Mouse (Mus musculus) granulocyte monocyte progenitor cell, adult 5-6 weeks (primary cell): ENCODE measurements at regions not wholly inside any gene's neighbourhood (a gene's known extent, or its start where the extent isn't known, plus 50 kb on each side); places are given as distances from the start of the nearest gene placed in this dataset.

Experiments
- ATAC-seq: replicated peaks from 2 replicates; pipeline ENCODE4 v1.8.0; 2016; ENCODE audit warnings: mild to moderate bottlenecking, moderate TSS enrichment, inconsistent platforms; ENCODE audit not compliant: poor library complexity, severe bottlenecking

DNA sequence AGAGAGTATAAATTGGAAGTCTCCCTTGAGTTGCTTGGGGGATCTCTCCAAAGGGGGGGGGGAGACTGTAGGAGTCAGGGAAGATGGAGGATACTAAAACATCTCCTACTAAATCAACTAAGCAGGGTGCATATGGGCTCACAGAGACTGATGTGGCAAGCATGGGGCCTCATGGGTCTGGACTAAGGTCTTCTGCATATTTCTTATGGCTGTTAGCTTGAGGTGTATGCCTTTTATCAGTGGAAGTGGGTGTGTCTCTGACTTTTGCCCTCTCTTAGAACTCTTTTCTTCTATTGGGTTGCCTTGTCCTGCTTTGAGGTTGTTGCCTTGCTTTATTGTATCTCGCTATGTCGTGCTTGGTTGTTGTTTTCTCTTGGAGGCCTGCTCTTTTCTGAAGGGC, 150.1 kb upstream of the Sel1l start:
- ATAC-seq, result no peak

DNA sequence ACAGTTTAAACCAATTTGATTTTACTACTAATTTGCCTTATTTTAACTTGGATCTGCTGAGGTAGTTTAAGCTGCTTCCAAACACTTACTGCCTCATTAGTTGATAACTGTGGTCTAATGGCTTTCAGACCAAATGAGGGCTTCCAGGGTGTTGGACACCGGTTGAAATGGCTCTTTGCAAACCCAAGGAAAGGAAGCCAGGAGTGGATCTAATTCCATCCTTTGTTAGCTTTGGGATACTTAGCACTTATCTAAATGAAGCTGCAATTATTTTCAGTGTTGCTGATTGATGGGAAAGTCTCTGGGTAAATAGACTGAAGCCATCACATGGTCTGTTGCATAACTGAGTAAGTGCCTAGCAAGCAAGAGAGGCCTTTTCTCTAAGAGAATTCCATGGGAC, 148.4 kb upstream of the Sel1l start:
- no peak for ATAC-seq

DNA sequence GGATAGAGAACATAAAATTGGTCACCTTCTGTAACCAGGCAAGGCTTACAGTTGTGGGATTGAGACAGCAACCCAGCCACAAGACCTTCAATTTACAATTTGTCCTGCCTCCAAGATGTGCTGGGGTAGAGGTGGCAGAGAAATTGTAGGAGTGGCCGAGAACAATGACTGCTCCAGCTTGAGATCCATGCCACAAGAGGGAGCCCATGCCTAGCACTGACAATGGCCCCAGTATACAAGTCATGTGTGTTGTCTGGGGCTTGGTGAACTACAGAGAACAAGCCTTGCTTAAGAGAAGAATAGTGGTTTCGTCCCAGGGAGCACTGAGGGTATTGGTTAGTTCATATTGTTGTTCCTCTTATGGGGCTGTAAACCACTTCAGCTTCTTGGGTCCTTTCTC, 146.6 kb upstream of the Sel1l start:
- ATAC-seq, result no peak

DNA sequence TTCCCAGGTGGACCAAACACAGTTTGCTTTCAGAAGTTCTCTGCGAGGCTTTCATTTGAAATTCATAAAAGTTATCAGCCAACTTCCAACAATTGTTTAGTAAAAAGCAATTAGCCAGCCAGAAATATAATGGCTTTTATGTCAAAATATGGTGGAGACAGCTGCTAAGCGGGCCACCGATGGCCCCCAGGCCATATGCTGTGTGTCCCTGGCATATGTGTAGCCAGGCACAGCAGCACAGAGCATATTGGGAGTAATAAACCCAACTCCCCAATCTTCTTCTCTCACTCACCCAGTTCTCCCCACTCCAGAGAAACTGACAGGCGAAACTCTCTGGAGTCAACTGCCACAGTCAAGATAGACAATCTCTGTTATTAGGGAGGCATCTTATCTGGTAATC, 137.5 kb upstream of the Sel1l start:
- ATAC-seq, result no peak

DNA sequence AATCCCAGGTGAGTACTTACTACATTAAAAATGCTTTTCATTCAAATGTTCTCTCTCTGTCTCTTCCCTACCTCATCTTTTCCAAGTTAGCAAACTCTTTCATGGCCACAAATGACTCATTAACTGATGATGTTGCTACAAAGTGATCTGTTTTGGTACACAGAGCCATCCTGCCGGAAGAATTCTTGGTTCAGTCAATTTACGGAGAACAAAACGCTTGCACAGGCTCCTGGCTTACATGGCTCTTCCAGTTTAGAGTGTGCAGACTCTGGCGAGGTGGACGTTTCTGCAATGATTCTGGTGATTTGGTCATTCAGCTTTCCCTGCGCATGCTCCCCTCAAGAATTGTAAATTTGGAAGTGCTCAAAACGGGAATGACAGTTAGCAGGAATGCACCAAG, 131.4 kb upstream of the Sel1l start:
- ATAC-seq, result no peak

DNA sequence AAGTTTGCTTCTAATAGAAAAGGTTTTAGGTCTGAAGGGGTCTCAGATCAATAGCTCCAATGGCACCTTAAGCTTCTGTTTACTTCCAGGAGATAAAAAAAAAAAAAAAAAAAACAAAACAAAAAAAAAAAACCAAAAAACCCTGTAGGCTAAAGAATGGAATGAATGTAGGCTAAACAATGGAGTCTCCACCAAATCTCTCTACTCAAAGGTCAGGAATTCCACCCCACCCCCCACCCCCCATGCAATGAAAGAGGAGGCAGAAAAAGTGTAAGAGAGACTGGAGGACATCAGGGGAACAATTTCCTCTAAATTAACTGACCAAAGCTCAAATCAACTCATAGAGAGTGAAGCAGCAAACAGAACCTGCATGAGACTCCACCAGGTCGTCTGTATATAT, 122.1 kb upstream of the Sel1l start:
- ATAC-seq, result no peak

DNA sequence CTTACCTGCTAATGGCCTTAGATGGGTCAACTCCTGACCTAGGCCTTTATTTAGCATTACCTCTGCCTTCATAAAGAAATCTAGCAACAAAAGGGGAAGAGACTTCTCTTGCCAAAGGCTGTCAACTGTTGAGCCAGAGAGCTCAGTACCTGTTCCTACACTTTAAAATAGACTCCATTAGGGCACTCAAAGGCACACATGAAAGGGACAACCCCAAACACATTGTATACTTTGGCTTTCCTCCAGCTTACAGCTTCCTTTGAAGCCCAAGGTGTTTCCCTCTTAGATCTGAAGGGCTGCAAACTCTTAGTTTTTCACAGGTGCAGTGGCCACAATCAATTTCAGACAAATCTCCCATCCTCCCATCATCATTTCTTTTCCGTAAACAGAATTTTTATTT, 117.0 kb upstream of the Sel1l start:
- ATAC-seq, result no peak

DNA sequence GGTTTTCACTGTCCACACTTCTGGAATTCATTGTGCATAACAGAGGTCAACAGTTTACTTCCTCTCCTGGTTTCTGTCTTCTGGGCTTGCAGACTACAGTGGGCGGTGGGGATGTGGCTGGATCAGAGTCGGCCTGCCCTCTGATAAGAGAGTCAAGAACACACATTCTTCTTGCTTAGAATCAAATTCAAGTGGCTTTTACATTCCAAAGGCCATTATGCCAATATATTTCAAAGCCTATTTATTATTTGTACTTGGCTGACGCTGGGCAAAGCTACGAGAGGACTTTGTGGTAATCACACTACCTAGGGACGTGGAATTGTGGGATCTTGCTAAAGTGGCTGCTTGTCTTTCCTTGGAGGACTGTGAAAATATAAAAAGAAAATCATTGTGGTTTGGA, 114.3 kb upstream of the Sel1l start:
- no peak for ATAC-seq

DNA sequence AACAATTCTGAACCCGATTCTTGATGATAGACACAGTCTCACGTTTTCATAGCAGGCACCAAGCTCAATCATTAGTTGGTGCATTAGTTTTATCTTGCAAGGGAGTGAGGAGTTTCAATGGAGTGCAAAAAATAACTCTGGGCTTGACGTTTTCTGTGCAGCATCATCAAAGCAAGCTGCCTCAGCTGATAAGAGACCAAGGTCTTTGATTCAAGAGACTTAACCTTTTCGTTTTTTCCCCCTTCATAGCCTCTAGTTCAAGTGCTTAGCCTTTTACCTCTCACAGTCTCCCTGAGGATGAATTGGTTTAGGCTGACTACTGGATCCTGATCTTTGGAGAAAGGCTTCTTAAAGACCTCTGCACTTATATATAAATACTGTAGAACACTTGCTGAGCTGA, 109.1 kb upstream of the Sel1l start:
- ATAC-seq, result no peak

DNA sequence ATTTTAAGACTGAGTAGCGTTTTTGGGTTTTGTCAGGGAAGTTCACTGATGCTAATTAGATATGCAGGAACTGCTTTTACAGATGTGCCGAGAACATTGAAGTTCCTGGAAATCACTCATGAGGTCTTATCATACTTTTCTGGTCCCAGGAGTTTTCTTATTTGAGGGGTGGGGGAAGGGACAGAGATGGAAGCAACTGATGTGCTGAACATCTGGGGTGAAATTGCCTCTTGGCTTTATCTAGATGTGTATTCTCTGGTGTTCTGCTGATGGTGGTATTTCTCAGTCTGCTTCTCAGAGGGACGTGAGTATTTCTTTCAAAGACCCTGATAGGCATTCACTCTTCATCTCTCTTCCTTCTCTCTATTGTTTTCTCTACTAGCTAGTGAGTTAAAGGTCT, 107.5 kb upstream of the Sel1l start:
- no peak for ATAC-seq

DNA sequence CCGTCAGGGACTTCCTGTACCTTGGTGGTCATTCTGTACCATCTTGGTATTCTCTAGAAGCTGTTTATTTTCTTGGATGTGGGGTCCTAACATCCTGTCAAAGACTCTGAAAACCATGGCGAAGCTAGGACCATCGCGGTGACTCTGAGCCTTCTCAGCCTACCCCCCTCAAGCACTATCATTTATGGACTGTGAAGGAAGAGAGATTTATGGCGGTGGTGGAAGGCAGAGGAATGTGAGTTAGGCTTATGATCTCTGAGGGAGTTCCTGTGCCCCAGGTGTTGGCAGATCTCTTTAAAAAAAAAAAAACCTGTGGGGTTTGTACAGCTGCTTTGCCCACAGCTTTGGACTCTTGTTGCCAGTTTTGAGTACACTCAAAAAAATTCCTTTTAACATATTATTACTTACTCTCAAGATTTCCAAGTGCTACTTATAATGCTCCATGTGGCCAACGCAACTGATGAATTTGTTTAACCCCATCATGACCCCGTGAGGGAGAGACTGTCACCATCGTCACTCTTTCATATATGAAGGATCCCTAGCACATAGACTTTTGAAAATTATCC, 99.7 kb upstream of the Sel1l start:
- ATAC-seq, result no peak

DNA sequence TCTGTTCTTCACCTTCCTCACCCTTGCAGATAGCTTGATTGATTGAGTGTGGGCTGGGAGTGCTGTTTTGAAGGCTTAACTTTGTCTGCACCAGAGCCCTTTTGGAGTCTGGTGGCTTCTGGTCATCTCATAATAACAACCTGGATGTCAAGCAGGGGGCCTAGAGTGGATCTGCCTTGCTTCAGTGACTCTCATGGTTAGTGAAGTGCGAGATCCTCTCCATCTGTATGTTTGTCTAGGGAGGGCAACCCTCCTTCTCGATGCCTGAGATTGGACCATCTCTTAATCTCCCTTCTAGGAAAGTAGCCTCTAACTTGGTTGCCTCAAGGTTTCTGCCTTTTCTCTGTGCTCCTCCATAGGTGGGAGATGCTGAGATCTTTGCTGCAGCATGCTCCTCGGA, 99.0 kb upstream of the Sel1l start:
- no peak for ATAC-seq

DNA sequence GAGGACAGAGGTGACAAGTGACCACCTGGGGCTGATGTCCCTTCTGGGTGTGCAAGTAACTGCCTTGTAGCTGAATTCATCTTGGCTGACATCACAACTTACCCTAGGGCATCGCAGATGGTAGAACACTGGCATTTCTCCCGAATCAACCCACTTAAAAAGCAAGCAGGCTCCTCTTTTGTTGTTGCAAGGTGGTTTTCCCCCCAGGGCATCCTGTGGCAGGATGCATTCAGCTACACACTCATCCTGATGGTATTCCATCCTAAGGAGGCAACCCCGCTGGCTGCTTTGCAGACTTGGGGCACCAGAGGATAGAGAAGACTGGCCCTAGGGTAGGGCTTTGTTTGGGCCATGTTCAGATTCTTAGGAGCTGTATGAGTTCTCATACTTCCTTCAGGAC, 97.6 kb upstream of the Sel1l start:
- ATAC-seq, result no peak

DNA sequence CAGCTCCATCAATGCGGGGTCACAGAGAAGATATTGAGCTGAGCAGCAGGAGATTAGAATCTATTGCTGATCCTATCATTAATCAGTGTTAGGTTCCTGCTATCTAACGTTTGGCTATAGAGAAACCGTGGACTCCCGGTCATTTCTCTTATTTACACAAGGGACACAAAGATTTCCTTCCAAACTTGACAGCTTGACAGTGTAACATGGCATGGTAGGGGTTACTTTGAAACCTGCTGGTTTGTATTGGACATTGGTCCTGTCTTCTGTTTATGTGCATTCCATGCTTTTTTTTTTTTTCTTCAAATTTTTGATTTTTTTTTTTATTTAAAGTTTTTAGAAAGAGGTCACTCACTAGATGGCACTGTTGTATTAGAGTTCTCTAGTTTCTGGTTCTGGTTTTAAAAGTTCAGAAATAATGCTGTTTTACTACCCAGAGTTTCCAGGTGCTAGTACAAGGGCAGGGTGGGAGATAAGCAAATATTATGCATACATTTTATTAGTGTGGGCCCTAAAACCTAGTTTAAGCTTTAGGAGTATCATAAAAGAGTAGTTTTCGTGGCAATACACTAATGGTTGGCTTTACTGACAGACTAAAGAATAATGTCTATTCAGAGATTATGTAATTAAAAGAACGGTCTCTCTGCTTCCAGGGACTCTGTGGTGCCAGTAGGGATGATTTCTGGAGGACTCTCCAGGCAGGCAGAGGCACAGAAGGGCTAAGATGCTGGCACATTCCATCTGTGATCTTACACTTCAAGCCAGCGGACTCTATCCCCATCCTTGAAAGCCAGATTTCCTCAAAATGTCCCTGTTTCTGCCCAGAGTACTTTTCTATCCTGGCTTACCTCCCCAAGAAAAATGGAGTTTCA, 83.8 kb upstream of the Sel1l start:
- ATAC-seq, result no peak

DNA sequence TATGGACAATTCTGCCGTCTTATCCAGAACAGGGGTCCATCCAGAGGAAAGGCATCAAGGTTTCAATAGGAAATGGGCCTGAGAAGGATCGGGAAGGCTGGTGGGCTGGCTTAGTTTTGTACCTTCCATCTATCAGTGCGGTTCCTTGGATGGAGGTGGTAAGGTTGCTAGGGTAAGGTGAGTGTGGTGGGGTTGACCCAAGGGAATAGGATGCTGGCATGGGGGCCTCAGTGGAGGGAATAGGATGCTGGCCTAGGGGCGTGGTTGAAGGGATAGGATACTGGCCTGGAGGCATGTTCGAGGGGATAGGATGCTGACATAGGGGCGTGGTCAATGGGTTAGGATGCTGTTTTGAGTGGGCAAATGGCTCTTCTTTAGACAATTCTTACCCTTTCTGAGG, 82.6 kb upstream of the Sel1l start:
- ATAC-seq, result no peak

DNA sequence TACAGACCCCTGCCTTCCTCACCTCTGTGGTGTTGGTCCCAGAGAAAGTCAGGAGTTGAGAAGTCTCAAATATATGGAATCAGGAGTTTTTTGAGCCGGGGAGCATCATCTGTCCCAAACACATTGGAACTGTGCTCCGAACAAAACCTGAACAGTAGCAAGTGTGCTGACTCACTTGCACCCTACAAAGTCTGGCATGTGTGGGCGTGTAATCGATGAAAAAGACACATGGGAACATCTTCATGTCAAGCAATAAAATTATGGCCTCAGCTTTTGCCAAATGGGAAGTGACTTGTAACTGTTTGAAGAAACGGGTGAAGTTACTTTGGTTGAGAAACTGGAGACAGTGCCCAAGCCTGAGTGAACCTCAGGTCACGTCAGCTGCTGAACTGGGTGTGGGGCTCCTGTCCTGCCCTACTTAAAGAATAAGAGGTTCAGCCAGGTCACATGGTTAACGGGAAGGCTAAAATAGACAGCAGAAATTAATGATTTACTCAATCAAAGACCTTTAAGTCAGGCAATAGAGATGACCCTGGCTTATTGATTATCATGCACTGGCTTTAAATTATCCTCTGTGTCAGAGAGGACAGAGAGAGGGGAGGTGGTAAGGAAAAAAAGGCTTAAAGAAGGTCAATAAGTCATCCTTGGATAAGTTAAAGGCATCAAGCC, 80.6 kb upstream of the Sel1l start:
- no peak for ATAC-seq

DNA sequence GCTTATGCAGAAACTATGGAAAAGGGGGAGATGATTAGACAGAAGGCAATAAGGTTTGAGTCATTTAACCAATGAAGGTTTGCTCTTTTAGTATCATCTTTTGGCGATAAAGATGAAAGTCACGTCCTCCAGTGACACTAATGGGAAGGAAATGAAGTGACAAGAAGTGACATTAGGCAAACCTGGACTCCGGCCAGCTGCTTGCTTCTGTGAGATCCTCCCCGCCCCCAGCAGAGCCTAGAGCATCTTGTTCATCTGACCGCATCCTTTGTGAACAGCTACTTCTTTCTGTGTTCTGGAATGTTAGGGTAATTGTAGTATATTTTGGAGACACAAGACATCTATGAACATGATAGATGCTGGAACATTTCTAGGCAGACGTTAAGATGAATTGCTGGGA, 78.6 kb upstream of the Sel1l start:
- ATAC-seq, result no peak

DNA sequence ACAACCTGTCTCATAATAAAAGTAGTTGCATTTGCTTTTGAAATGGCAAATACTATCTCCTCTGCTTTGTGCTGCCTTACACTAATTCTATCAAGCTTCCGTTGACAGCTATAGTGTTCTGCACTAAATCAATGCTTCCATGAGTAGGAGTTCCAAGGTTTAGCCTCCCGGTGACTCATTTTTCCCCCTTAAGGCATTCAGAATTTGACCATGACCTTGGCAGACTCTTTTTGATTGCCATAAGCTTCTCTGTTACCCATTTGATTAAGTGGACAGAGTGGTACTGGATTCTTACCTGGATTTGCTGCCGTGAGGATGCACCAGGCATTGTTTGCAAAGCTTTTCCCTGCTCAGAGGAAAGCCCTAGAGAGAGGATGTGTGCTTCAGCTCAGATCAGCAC, 66.5 kb upstream of the Sel1l start:
- no peak for ATAC-seq

DNA sequence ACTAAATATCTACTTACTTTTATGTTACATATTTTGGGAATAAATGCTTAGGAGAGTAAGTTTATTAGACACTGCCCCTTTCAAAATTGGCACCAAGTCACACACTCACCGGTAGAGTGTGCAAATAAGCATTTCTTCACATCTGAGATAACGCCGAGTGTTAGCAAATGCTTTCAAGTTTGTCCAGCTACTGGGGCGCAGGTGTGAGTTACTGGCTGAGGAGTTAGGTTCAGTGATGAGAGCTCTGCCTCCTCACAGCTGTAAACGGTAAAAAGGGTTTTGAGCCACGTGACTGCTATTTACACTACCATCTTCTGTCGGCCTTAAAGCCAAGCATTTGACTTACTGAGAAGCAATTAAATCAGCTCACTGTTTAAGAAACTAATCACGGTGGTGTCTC, 61.6 kb upstream of the Sel1l start:
- ATAC-seq, result no peak
